Mouse (Mus musculus) fat pad, adult 2 months (tissue): ENCODE data around the gene Cplane1.

Source experiments
- DNase-seq: peaks from one replicate; pipeline ENCODE4 v3.0.0-alpha.2; 2011; ENCODE audit warnings: low read depth, low spot score; ENCODE audit errors: extremely low read depth

Cplane1 gene

DNA sequence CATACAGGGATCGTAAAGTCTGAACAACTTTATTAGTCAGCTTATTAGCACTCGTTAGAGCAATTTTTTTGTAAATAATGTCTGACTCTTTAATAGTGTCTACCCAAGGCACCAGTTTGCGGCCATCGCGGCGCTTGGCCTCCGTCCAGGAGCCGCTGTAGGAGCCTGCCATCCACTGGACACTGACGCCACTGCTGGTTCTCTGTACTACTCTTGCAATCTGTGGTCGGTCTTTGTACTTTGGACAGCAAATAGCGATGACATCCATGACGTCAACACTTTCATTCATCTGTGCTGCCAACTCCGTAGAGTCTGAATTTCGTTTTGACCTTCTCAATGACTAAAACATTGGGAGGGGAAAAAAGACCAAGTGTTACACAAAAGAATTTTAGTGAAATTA lies 122.3 kb downstream of the Cplane1 start:
- DNase-seq: no peak

DNA sequence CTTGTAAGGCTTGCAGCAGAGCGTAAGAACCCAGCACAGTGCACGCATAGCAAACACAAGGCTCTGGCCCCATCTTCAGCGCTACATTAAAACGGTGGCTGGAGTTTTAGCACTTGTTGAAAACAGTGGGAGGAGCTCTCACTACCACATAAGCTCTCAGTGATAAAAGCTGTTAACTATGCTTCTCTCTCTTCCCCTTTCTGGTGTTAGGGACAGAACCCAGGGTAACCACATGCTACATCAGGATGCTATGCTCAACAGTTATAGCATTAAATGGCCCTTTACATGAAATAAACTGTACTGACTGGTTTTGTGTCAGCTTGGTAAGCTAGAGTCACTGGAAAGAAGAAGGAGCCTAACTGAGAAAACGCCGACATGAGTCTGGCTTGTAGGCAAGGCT lies 125.2 kb downstream of the Cplane1 start:
- DNase-seq: no peak

DNA sequence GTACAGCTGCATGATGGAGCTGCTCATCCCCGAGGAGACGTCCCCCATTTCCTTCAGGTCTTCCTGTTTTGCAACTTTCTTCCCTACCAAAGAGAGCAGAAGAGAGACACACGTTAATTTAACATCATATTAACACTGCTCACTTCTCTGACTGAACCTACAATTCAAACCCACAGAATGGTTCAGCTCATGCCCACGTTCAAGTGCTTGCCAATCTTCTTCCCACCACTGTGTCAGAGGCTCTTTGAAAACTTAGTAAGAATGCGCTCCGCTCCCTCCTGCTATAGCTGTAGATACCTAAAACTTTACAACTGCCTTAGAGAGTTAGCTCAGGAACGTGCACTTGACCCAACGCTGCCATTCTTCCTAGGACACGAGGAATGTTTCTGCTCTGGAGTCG lies 134.0 kb downstream of the Cplane1 start:
- no peak for DNase-seq

DNA sequence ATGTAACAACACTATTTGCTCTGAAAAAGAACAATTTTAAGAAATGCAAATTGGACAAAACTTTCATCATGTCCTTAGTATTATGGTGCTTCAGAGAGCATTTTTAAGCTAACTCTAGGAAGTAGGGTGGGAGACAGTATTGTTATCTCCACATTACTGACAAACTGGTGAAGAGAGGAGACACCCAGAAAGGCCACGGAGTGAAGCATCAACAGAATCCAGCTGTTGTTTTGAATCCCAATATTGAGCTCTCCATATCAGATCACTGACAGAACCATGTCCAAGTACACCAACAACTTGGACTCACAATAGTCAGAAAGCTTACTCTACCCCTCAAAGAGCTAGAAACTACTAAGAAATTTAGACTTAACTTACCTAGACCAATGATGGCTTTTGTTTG lies 136.6 kb downstream of the Cplane1 start:
- DNase-seq: no peak

DNA sequence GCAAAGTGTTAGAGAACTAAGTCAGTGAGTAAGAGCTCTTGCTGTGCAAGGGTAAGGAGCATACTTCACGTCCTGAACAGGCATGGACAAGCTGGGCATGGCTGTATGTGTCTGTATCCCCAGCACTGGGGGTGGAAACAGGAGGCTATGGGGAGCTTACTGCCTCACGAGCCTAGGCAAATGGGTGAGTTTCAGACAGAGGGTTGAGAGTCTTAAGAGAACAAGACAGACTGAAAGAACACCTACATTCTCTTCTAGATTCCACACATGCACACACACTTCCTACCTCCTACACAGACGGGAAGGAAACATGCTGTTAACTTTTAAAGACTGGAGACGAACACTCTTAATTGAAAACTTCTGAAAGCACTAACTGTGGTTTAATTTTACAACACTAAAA lies 148.5 kb downstream of the Cplane1 start:
- no peak for DNase-seq

DNA sequence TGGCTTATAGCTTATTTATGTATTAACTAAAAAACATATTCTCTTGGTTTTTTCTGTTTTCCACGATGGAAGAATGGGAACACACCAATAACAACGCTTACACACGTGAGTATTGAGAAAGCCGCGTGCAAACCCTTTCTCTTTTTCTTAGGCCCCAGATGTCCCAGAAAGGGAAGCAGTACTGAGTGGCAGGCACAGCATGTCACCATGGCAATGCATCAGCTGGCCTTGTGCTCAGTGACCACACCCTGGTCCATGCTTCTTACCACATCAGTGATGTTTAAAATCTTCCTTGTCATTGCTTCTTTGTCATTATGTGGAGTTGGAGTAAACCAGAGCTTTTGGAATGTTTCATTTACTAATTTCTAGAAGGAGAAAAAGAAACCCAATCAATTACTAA lies 150.3 kb downstream of the Cplane1 start:
- DNase-seq: no peak
